Mouse (Mus musculus): ENCODE measurements around the gene Gm10719.
"Not testable (repeated sequence)": the region's sequence is repeated elsewhere in the genome, so short reads cannot be mapped to it uniquely, and the experiment has no call there.

GRCm38 (mm10) chr9:3018944-3019343 lies 1.7 kb downstream of the Gm10719 start:
- not testable (repeated sequence) for TF ChIP-seq POLR2A (IDR thresholded peaks at IDR 0.05; ENCODE audit: low read depth, low read length); CTCF (IDR thresholded peaks at IDR 0.05; ENCODE audit: extremely low read depth, insufficient read depth, insufficient read length, insufficient replicate concordance)
